7 mouse cellular contexts compared by ENCODE assay signal in the genomic region with DNA sequence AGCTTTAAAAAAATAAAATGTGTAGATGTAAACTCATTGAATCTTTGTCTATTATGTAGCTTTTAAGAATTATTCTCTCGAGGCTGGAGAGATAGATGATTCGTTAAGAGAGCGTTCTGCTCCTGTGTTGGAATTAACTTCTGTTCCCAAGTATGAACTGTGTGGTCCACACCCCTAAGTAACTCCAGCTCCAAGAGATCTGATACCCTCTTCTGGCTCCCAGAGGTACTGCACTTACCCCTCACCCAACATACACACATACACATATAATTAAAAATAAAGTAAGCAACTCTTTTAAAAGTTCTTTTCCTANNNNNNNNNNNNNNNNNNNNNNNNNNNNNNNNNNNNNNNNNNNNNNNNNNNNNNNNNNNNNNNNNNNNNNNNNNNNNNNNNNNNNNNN. TPM values are rescaled to one million over a fixed set of nuclear protein-coding genes. Genes with fewer than 3 reads are reported as not detected.
DNase-seq lines count a peak whose midpoint lies in the region; ATAC-seq lines count a peak whose summit lies in the region.

No protein-coding gene starts in this region.

- no peaks in the 10 kb centered on the region for H3K27me3 ChIP-seq in midbrain, embryonic 10.5 days (ENCODE audit: low read depth, poor library complexity, severe bottlenecking)
- H3K27me3 ChIP-seq in midbrain, embryonic 13.5 days = no peaks in the 10 kb centered on the region

- no peak for ATAC-seq in midbrain, embryonic 13.5 days
- peak; percentile 62; the same call in 1 of the 2 replicates for ATAC-seq in frontal cortex, adult (ENCODE audit: low TSS enrichment)

- H3K36me3 ChIP-seq in midbrain, embryonic 10.5 days = no peaks in the 10 kb centered on the region
- no peaks in the 10 kb centered on the region for H3K36me3 ChIP-seq in midbrain, embryonic 13.5 days

- no peaks in the 10 kb centered on the region for H3K9me3 ChIP-seq in midbrain, embryonic 10.5 days (replicated peaks)
- no peaks in the 10 kb centered on the region for H3K9me3 ChIP-seq in midbrain, embryonic 13.5 days

- DNase-seq in midbrain, embryonic 10.5 days (ENCODE audit: low spot score) = peak; percentile 20
- peak; percentile 1 for DNase-seq in adrenal gland, postnatal 25 days
- peak; percentile 8 for DNase-seq in layer of hippocampus, adult 9-11 months
- peak; percentile 27 for DNase-seq in right cerebral cortex, postnatal 14 days
- no peak for DNase-seq in spleen, postnatal 4 days (ENCODE audit: low spot score in 2 of 2)

- WGBS in midbrain, embryonic 10.5 days = 64% methylated on average over 3 of the region's 3 CpGs
- WGBS in midbrain, embryonic 13.5 days = 60% methylated on average over 3 of the region's 3 CpGs

- no peak overlapping the region for H3K27ac ChIP-seq in midbrain, embryonic 10.5 days (replicated peaks)
- no peak overlapping the region for H3K27ac ChIP-seq in midbrain, embryonic 13.5 days

- no peak overlapping the region for H3K4me3 ChIP-seq in midbrain, embryonic 10.5 days
- H3K4me3 ChIP-seq in midbrain, embryonic 13.5 days (replicated peaks) = no peak overlapping the region

- H3K4me1 ChIP-seq in midbrain, embryonic 10.5 days = no peaks in the 10 kb centered on the region
- no peaks in the 10 kb centered on the region for H3K4me1 ChIP-seq in midbrain, embryonic 13.5 days (replicated peaks)

- H3K4me2 ChIP-seq in midbrain, embryonic 13.5 days (replicated peaks) = no peak overlapping the region

- H3K9ac ChIP-seq in midbrain, embryonic 13.5 days (replicated peaks) = no peak overlapping the region

RNA-seq across cellular contexts. Expression of a gene that starts 28.8 kb away (rescaled TPM):
- polyA plus RNA-seq in midbrain, embryonic 10.5 days (2016; fragmentation: Nextera tagmentation; extraction: Ambion mirVana) = 1.9 and 2.9 TPM in 2 replicates
- 9.5 and 9.6 TPM in 2 replicates for polyA plus RNA-seq in midbrain, embryonic 13.5 days (2015; fragmentation: Nextera tagmentation; extraction: Ambion mirVana)
- 0.76 and 1.8 TPM in 2 replicates for total RNA-seq in adrenal gland, postnatal 25 days (2021)

Comparison
In these comparisons a context has a peak if more than half of its experiments do, and no peak if none do; other contexts are left out.
1. DNase-seq: peak in midbrain, embryonic 10.5 days (single experiment), adrenal gland, postnatal 25 days (single experiment), layer of hippocampus, adult 9-11 months (single experiment) and right cerebral cortex, postnatal 14 days (single experiment); none in spleen, postnatal 4 days (0 of 2).